Mouse (Mus musculus) urinary bladder, postnatal 10 days (tissue): ENCODE data around the gene Calcrl.
"Not testable (repeated sequence)": the region's sequence is repeated elsewhere in the genome, so short reads cannot be mapped to it uniquely, and the experiment has no call there.

Experiments used
- DNase-seq: peaks from one replicate; pipeline ENCODE4 v3.0.0; 2022; ENCODE audit warnings: low spot score

Calcrl gene

GRCm38 (mm10) chr2:84389075-84389474, 36.1 kb downstream of the Calcrl start:
- DNase-seq = no peak

GRCm38 (mm10) chr2:84388537-84388936, 36.7 kb downstream of the Calcrl start:
- DNase-seq = not testable (repeated sequence)

- no peak for DNase-seq
Measured at GRCm38 (mm10) chr2:84388023-84388416, 37.2 kb downstream of the Calcrl start.

GRCm38 (mm10) chr2:84387394-84388022, 37.7 kb downstream of the Calcrl start:
- DNase-seq = no peak

GRCm38 (mm10) chr2:84386563-84387393, 38.4 kb downstream of the Calcrl start:
- DNase-seq = no peak

GRCm38 (mm10) chr2:84384911-84385693, 40.1 kb downstream of the Calcrl start:
- DNase-seq = no peak

- no peak for DNase-seq
Measured at GRCm38 (mm10) chr2:84383828-84384227, 41.4 kb downstream of the Calcrl start.

GRCm38 (mm10) chr2:84382556-84382955, 42.7 kb downstream of the Calcrl start:
- DNase-seq = no peak

GRCm38 (mm10) chr2:84381997-84382396, 43.2 kb downstream of the Calcrl start:
- no peak for DNase-seq

- DNase-seq = no peak
Measured at GRCm38 (mm10) chr2:84380816-84381215, 44.4 kb downstream of the Calcrl start.

GRCm38 (mm10) chr2:84378678-84379077, 46.5 kb downstream of the Calcrl start:
- no peak for DNase-seq

- no peak for DNase-seq
Measured at GRCm38 (mm10) chr2:84369256-84369655, 56.0 kb downstream of the Calcrl start.

GRCm38 (mm10) chr2:84366742-84367141, 58.5 kb downstream of the Calcrl start:
- no peak for DNase-seq

GRCm38 (mm10) chr2:84365266-84365665, 59.9 kb downstream of the Calcrl start:
- no peak for DNase-seq

- DNase-seq = no peak
Measured at GRCm38 (mm10) chr2:84362779-84363719, 62.2 kb downstream of the Calcrl start.

- no peak for DNase-seq
Measured at GRCm38 (mm10) chr2:84358690-84359343, 66.4 kb downstream of the Calcrl start.

GRCm38 (mm10) chr2:84355281-84355680, 69.9 kb downstream of the Calcrl start:
- no peak for DNase-seq

GRCm38 (mm10) chr2:84347376-84347775, 77.8 kb downstream of the Calcrl start:
- no peak for DNase-seq

- DNase-seq = no peak
Measured at GRCm38 (mm10) chr2:84343756-84344155, 81.5 kb downstream of the Calcrl start.

GRCm38 (mm10) chr2:84337774-84338450, 87.3 kb downstream of the Calcrl start:
- no peak for DNase-seq
